Comparison of ENCODE assay signal across 36 mouse cellular contexts in genomic region chr2:108681574-108681973, GRCm38 (mm10).
"Had no signal": no experiment of that assay in that cellular context is flagged by ENCODE, and none has a peak within 500 bp of the region (broad histone marks: within the 10 kb centered on the region; RNA-seq: fewer than 3 reads in every experiment).

No protein-coding gene starts in this region.

- H3K9ac ChIP-seq: heart, embryonic 12.5 days; heart, embryonic 13.5 days; heart, embryonic 15.5 days; hindbrain, embryonic 12.5 days; hindbrain, embryonic 13.5 days; hindbrain, embryonic 14.5 days; hindbrain, embryonic 15.5 days; intestine, embryonic 15.5 days; kidney, embryonic 15.5 days had no signal

- H3K4me1 ChIP-seq: heart, embryonic 10.5 days; hindbrain, embryonic 10.5 days; hindbrain, embryonic 12.5 days; hindbrain, embryonic 13.5 days; hindbrain, embryonic 15.5 days; intestine, embryonic 15.5 days; kidney, embryonic 15.5 days had no signal

- H3K27ac ChIP-seq: heart, embryonic 10.5 days; heart, embryonic 13.5 days; heart, embryonic 15.5 days; hindbrain, embryonic 10.5 days; hindbrain, embryonic 12.5 days; hindbrain, embryonic 13.5 days; hindbrain, embryonic 14.5 days; hindbrain, embryonic 15.5 days; hindbrain, postnatal 0 days; intestine, embryonic 15.5 days; kidney, embryonic 15.5 days; kidney, postnatal 0 days; layer of hippocampus, adult 2 months; left cerebral cortex, adult 2 months had no signal

- H3K36me3 ChIP-seq: heart, embryonic 10.5 days; heart, embryonic 12.5 days; heart, embryonic 13.5 days; heart, embryonic 15.5 days; hindbrain, embryonic 10.5 days; hindbrain, embryonic 12.5 days; hindbrain, embryonic 13.5 days; hindbrain, embryonic 15.5 days; intestine, embryonic 15.5 days; kidney, embryonic 15.5 days had no signal

- H3K4me2 ChIP-seq: heart, embryonic 11.5 days; heart, embryonic 12.5 days; heart, embryonic 13.5 days; heart, embryonic 15.5 days; hindbrain, embryonic 12.5 days; hindbrain, embryonic 13.5 days; hindbrain, embryonic 14.5 days; hindbrain, embryonic 15.5 days; intestine, embryonic 15.5 days; kidney, embryonic 15.5 days had no signal

- H3K4me3 ChIP-seq: heart, embryonic 10.5 days; heart, embryonic 12.5 days; heart, embryonic 13.5 days; heart, embryonic 15.5 days; hindbrain, embryonic 10.5 days; hindbrain, embryonic 12.5 days; hindbrain, embryonic 13.5 days; hindbrain, embryonic 15.5 days; intestine, embryonic 15.5 days; kidney, embryonic 15.5 days; layer of hippocampus, adult 2 months; left cerebral cortex, adult 2 months had no signal

- ATAC-seq: hindbrain, embryonic 16.5 days; hindbrain, postnatal 0 days; inflammation-experienced regulatory T-cells, adult 6 months; intestine, embryonic 15.5 days; intestine, embryonic 16.5 days; intestine, postnatal 0 days had no signal

- H3K9me3 ChIP-seq: heart, embryonic 10.5 days; heart, embryonic 12.5 days; heart, embryonic 13.5 days; heart, embryonic 15.5 days; hindbrain, embryonic 10.5 days; hindbrain, embryonic 12.5 days; hindbrain, embryonic 13.5 days; hindbrain, embryonic 15.5 days; intestine, embryonic 15.5 days; kidney, embryonic 15.5 days had no signal

- H3K27me3 ChIP-seq: heart, embryonic 12.5 days; heart, embryonic 13.5 days; heart, embryonic 15.5 days; hindbrain, embryonic 12.5 days; hindbrain, embryonic 13.5 days; hindbrain, embryonic 15.5 days; intestine, embryonic 15.5 days; kidney, embryonic 15.5 days had no signal

- DNase-seq: heart, postnatal 10 days; heart, postnatal 14 days; heart, postnatal 36 days; heart, postnatal 4 days; kidney, adult 11 months; kidney, adult 18-20 months; kidney, adult 2 months; kidney, adult 8-10 months; kidney, adult 9 months; kidney, postnatal 10 days; kidney, postnatal 14 days; kidney, postnatal 25 days; kidney, postnatal 36 days; kidney, postnatal 4 days; layer of hippocampus, adult 9-11 months; layer of hippocampus, postnatal 36 days had no signal
